Mouse (Mus musculus): ENCODE measurements around the gene Smagp. TPM values are rescaled to one million over a fixed set of nuclear protein-coding genes. Genes with fewer than 3 reads are reported as not detected.

Gene Smagp
- polyA plus RNA-seq, 1 experiment, result 29.4 TPM

DNA sequence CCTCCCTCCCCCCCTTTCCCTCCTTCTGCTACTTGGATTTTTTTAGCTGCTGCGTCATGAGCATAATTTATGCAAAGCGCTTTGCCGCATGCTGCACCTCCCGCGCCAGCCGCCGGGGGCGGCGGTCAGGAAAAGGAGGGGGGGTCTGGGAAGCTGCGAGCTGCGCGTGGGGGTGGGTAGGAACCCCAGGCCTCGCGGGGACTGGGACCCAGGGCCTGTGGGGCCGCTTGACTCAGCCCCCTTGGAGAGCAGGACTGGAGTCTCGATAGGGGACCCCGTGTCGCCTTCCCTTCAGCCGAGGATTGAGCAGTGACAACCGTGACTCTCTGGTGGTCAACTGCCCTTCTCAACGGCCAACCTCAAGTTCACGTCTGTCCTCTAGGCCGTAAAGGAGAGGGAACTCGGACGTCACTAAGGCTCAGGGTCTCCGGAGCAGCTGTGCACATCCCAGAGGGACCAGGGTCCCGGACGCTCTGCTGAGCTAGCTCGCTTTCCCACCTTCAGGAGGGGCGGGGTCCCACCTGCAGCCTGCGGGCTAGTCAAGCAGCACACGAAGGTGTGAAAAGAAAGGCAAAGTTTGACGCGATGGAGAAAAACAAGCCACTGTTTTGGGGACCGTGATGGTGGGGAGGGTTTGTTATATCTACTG, 36.6 kb downstream of the Smagp start:
- peak overlapping the region; percentile 88 for H3K4me3 ChIP-seq (ENCODE audit: insufficient read depth, low read depth, low read length)
- H3K27ac ChIP-seq (replicated peaks; ENCODE audit: low read depth, low read length), result 0 out of 2 replicates have a peak overlapping the region, but pooled peaks have one; percentile 1
- H3K4me1 ChIP-seq (ENCODE audit: control insufficient read depth, insufficient read depth, insufficient read length, low read length), result no peaks in the 10 kb centered on the region

DNA sequence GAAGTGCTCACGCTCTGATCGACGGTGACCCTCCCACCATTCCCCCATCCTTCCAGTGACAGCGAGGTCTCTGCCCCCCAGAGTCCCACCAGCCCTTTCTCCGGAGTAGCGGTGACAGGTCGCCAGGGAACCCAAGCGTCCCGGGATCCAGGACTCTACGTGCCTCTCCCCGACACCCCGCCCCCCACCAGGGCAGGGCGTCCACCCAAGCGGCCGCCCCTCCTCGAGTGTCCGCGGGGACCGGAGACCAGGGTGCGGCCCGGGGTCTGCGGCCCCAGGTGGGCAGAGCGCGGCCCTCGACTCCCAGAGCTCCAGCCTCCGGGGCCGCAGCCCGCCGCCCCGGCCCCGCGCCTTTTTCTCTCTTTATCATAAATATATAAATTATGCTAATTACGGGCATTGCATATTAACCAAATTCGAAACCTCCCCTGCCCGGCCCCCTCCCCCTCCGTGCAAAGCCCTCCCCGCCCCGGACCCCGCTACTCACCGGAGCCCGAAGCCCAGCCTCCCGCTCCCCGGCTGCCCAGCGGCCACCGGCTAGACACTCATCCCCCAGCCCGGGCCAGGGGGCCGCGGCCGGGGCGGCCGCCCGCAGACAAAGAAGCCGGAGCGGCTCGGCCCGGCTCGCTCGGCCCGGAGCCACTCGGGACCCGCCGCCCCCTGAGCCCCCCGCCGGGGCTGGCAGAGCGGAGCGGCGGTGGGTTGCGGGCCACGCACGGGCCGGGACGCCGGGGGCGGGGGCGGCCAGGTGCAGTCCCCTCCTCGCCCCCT, 37.3 kb downstream of the Smagp start, which contains the start of gene Pou6f1:
Gene Pou6f1, minus strand, starts transcription at position 709 of the 771 bp plus-strand sequence.
- peak within 1 kb of the TSS; percentile 76 for H3K27ac ChIP-seq (replicated peaks; ENCODE audit: low read depth, low read length)
- no peaks in the 10 kb centered on the region for H3K4me1 ChIP-seq (ENCODE audit: control insufficient read depth, insufficient read depth, insufficient read length, low read length)
- H3K4me3 ChIP-seq (ENCODE audit: insufficient read depth, low read depth, low read length), result peak within 1 kb of the TSS; percentile 88

DNA sequence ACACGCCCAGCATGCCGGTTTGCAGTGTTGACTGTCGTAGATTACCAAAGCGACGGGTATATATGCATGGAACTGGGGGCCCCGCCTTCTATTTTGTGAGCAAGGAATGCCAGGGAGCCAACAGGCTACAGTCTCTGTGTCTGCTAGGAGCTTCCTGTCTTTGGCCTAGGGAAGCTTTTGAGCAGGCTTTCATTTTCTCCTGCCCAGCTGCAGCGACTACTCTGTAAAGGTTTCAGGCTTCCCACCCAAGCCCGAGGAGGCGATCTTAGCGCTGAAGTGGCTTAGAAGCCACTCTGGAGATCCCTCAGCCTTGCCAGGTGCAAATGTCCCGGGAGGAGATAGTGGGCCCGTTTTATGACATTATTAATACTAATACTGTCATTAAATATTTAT, 37.9 kb downstream of the Smagp start:
- Histone ChIP-seq H3K27ac (replicated peaks; ENCODE audit: low read depth, low read length) (peak overlapping the region; percentile 76), H3K4me1 (ENCODE audit: control insufficient read depth, insufficient read depth, insufficient read length, low read length) (no peaks in the 10 kb centered on the region), H3K4me3 (ENCODE audit: insufficient read depth, low read depth, low read length) (peak overlapping the region; percentile 88)

DNA sequence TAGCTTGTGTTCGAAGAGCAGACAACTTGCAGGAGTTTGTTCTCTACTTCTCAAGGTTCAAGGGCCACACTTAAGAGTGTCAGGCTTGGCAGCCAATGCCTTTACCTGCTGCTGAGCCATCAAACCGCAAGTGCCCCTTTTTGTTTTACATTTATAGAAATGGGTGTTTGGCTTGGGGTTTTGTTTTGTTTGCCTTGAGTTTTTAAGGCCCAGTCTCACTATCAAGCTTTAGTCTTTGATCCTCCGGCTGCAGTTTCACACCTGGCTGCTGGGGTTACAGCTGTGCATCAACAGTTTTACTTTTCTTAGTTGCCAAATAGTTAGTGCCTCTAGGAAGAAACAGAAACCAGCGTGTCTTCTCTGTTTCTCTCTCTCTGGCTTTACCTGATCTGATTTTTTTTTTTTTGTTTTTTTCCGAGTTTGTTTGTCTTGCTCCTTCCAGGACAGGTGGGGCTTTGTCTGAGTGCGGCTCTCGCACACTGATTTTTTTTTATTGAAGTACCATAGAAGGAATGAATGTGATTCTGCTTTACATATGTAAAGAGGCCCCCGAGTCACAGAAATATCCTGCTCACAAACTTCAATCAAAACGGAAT, 38.4 kb downstream of the Smagp start:
- peak overlapping the region; percentile 76 for H3K27ac ChIP-seq (replicated peaks; ENCODE audit: low read depth, low read length)
- H3K4me1 ChIP-seq (ENCODE audit: control insufficient read depth, insufficient read depth, insufficient read length, low read length), result no peaks in the 10 kb centered on the region
- H3K4me3 ChIP-seq (ENCODE audit: insufficient read depth, low read depth, low read length), result peak overlapping the region; percentile 88

DNA sequence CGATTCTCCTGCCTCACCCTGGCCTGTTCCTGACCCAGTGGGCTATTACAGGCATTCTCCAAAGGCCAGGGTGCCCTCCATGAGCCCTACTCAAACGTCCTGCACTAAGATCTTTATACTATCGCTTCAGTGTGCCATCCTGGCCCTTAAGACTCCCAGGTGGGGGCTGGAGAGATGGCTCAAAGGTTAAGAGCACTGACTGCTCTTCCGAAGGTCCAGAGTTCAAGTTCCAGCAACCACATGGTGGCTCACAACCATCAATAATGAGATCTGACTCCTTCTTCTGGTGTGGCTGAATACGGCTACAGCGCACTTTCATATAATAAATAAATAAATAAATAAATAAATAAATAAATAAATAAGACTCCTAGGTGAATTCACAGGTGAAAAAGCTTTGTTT, 43.9 kb downstream of the Smagp start:
- Histone ChIP-seq H3K4me1 (ENCODE audit: control insufficient read depth, insufficient read depth, insufficient read length, low read length) (peaks cover 4% of the 10 kb centered on the region; the same call in 1 of the 2 replicates), H3K27ac (replicated peaks; ENCODE audit: low read depth, low read length) (no peak overlapping the region), H3K4me3 (ENCODE audit: insufficient read depth, low read depth, low read length) (no peak overlapping the region)

DNA sequence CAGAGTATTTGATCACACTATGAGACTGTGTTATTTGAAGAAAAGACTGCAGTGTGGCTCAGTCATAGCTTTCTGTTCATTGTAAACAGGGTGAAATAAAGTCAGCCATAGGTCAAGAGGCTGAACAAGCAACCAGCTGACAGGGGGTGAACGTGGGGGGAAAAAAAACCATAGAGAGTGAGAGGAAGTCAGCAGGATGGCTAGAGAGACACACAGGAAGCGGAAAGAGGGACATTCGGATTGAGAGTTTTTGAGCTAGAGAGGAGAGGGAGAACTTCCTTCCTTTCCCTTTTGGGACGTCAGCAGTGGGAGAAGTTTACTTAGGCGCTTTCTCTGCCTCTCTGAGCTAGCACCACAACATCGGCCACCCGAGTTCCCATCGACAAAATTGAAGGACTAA, 46.3 kb downstream of the Smagp start:
- Histone ChIP-seq H3K4me3 (ENCODE audit: insufficient read depth, low read depth, low read length) (no peak overlapping the region), H3K27ac (replicated peaks; ENCODE audit: low read depth, low read length) (no peak overlapping the region), H3K4me1 (ENCODE audit: control insufficient read depth, insufficient read depth, insufficient read length, low read length) (peaks cover 8% of the 10 kb centered on the region; the same call in 1 of the 2 replicates)

DNA sequence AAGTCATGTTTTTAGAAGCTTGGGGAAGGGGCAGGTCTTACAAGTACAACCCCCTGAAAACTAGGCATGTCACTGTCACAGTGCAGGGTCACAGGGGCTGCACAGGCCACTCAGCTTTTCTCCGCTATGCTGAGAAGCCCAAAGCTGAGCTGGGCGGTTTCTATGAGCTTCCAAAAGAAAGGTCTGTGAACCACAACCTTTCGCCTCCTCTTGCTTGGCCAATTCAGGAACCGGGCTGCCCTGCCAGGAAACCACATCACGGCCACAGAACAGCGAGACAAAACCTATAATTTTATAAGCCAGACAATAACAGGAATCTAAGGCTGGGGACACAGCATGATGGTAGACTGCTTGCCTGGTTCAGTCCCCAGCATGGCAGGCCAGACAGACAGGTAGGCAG, 48.4 kb downstream of the Smagp start:
- Histone ChIP-seq H3K4me1 (ENCODE audit: control insufficient read depth, insufficient read depth, insufficient read length, low read length) (peaks cover 8% of the 10 kb centered on the region; the same call in 1 of the 2 replicates), H3K4me3 (ENCODE audit: insufficient read depth, low read depth, low read length) (no peak overlapping the region), H3K27ac (replicated peaks; ENCODE audit: low read depth, low read length) (peak overlapping the region; percentile 70)

DNA sequence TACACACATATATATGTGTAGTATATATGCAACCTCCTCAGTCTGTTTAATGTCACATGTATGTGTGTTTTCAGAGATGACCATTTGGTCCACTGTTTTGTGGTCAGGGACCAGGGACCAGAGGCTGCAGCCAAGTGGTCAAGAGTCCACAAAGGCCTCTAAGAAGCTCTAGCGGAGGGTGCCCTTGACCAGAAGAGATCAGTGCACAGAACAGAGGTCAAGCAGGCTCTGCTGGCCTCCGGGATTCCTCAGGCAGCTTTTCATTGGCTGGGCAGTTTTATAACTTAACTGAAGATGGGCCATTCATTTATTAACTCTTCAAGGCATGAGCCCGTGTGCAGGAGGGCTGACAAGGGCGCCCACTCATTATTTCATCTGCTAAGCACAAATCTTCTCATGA, 49.6 kb downstream of the Smagp start:
- Histone ChIP-seq H3K4me3 (ENCODE audit: insufficient read depth, low read depth, low read length) (no peak overlapping the region), H3K4me1 (ENCODE audit: control insufficient read depth, insufficient read depth, insufficient read length, low read length) (peaks cover 8% of the 10 kb centered on the region; the same call in 1 of the 2 replicates), H3K27ac (replicated peaks; ENCODE audit: low read depth, low read length) (peak overlapping the region; percentile 70; the same call in 1 of the 2 replicates)

DNA sequence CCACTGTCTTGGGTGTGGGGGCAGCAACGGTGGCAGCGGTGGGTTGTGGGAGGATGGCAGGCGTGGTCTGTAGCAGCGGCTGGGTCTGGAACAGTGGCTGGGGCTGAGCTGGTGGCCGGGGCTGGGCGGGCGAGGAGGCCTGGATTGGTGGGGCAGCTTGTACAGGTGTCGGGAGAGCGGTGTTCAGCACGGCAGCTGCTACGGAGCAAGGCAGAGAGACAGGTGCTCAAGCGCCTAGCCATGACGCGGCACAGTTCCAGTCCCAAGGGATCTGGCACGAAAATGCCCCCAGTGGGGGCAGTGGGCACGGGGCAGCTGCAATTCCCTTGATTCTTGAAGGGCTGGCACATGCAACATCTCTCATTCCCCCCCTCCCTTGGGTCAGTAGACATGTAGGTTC, 50.8 kb downstream of the Smagp start:
- Histone ChIP-seq H3K4me3 (ENCODE audit: insufficient read depth, low read depth, low read length) (no peak overlapping the region), H3K27ac (replicated peaks; ENCODE audit: low read depth, low read length) (no peak overlapping the region)

DNA sequence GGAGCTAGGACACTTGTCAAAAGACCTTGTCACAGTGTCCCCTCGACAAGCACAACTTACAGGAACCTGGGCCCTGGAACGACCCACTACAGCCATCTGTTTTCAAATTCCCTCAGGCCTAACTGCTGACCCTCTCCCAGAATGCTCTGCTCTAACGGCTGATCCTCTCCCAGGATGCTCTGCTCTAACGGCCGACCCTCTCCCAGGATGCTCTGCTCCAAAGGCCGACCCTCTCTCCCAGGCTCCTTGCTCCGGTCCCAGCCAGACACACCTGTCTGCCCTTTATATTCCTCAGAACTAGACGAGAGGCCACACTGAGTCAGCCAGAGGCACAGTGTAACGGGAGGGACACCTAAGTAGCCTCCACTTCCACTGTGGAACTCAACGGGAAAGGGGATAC, 56.6 kb downstream of the Smagp start:
- Histone ChIP-seq H3K27ac (replicated peaks; ENCODE audit: low read depth, low read length) (no peak overlapping the region), H3K4me1 (ENCODE audit: control insufficient read depth, insufficient read depth, insufficient read length, low read length) (no peaks in the 10 kb centered on the region), H3K4me3 (ENCODE audit: insufficient read depth, low read depth, low read length) (no peak overlapping the region)

More for the DNA sequence above, 50.8 kb downstream of the Smagp start:
- H3K4me1 ChIP-seq (ENCODE audit: control insufficient read depth, insufficient read depth, insufficient read length, low read length), result peaks cover 8% of the 10 kb centered on the region; the same call in 1 of the 2 replicates

DNA sequence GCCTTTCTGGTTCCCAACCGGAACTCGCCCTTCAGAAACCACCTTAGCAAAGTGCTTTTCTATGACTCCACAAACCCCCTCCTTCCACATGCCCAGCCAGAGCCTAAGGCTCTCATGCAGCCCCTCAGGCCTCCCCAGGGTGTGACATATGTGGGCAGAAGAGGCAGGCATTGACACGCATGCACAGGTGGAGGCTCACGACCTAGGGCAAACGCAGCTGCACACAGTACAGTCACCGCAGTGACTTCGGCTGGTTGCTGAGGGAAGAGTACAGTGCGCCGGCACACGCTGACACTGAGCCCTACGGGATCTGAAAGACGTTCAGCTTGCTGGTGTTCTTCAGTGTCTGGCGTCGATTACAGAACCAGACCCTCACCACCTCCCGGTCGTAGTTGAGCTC, 58.8 kb downstream of the Smagp start:
- Histone ChIP-seq H3K4me1 (ENCODE audit: control insufficient read depth, insufficient read depth, insufficient read length, low read length) (0 out of 2 replicates have a peak, but pooled peaks cover 3% of the 10 kb centered on the region), H3K4me3 (ENCODE audit: insufficient read depth, low read depth, low read length) (no peak overlapping the region), H3K27ac (replicated peaks; ENCODE audit: low read depth, low read length) (no peak overlapping the region)

DNA sequence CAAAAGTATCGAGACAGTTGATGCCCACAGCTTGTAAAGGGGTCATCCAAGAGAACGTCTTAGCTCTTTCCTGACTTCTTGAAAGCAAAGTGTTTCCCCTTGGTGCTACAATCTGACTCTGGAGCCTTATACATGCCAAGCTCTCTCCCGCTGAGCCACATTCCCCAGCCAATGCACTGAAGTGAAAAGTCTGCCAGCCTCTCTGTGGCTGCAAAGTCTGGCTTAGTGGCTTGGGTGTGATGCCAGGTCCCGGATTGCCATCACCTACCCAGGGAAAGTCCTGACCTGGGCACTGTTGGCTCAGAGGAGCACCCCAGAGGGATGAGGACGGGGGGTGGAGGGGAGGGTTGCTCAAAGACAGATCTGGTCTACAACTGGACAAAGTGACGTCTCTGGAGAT, 59.9 kb downstream of the Smagp start:
- Histone ChIP-seq H3K27ac (replicated peaks; ENCODE audit: low read depth, low read length) (no peak overlapping the region), H3K4me3 (ENCODE audit: insufficient read depth, low read depth, low read length) (no peak overlapping the region), H3K4me1 (ENCODE audit: control insufficient read depth, insufficient read depth, insufficient read length, low read length) (0 out of 2 replicates have a peak, but pooled peaks cover 3% of the 10 kb centered on the region)

DNA sequence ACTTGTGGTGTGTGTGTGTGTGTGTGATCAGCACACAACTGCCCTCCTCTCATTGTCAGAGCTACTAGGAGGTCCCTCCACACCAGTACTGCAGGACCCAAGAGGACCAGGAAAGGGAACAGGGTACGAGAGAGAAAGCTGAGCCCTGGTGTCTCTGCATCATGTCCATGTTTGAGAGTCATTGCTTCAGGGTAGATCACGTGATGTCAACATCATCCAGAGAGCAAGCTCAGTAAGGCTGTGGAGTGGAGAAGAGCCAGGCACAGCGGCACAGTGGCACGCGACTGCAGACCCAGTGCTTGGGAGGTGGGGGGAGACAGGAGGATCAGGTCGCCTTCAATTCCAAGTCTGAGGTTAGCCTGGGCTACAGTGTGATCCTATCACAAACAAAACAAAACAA, 60.3 kb downstream of the Smagp start:
- Histone ChIP-seq H3K27ac (replicated peaks; ENCODE audit: low read depth, low read length) (no peak overlapping the region), H3K4me3 (ENCODE audit: insufficient read depth, low read depth, low read length) (no peak overlapping the region), H3K4me1 (ENCODE audit: control insufficient read depth, insufficient read depth, insufficient read length, low read length) (0 out of 2 replicates have a peak, but pooled peaks cover 3% of the 10 kb centered on the region)

DNA sequence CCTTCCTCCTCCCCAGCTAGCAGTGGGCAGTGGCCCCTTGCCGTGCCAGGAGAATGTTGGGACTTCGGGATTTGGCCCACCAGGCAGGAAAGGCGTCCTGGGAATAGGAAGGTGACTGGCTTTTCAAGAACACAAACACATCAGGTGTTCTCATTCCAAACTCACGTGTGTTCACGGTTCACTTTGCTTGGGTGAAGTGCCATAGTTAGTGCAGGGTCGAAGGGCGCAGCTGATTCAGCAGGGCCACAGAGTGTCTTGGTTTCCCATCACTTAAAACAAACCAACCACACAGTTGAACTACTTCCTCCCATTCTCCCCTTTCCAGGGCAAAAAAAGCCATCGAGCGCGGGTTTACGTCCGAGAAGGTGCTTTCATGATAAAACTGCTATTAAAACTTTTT, 61.4 kb downstream of the Smagp start:
- Histone ChIP-seq H3K4me3 (ENCODE audit: insufficient read depth, low read depth, low read length) (no peak overlapping the region), H3K27ac (replicated peaks; ENCODE audit: low read depth, low read length) (0 out of 2 replicates have a peak overlapping the region, but pooled peaks have one; percentile 6), H3K4me1 (ENCODE audit: control insufficient read depth, insufficient read depth, insufficient read length, low read length) (0 out of 2 replicates have a peak, but pooled peaks cover 3% of the 10 kb centered on the region)

DNA sequence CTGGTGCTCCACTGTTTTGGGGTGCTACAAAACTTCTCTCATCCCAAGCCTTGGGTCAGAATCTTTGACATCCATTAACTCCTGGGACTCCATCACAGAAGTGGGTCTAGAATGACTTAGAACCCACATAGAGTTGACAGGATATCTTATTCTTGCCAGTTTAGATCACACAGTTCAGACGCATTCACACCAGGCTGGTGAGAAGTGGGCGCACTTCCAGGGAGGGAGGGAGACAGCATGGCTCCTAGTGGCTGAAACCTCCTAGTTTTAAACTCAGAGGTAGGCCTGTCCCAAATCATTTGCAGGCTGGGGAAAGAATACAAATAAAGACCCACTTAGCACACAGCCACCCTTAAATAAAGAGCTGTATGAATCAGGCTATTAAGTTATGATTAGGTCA, 62.4 kb downstream of the Smagp start:
- Histone ChIP-seq H3K4me3 (ENCODE audit: insufficient read depth, low read depth, low read length) (no peak overlapping the region), H3K27ac (replicated peaks; ENCODE audit: low read depth, low read length) (peak overlapping the region; percentile 1; the same call in 1 of the 2 replicates), H3K4me1 (ENCODE audit: control insufficient read depth, insufficient read depth, insufficient read length, low read length) (0 out of 2 replicates have a peak, but pooled peaks cover 3% of the 10 kb centered on the region)
